Mouse (Mus musculus): ENCODE measurements around the gene Ttll8.
A peak's percentile ranks its signal among the peaks of the same experiment; 100 is the strongest.

The Ttll8 gene

GRCm38 (mm10) chr15:88882851-88883250, 71.4 kb downstream of the Ttll8 start:
- DNase-seq (ENCODE audit: extremely low read depth, low read depth): no peak

- no peak for DNase-seq (ENCODE audit: extremely low read depth, low read depth)
Observed at GRCm38 (mm10) chr15:88881253-88882044, 72.8 kb downstream of the Ttll8 start.

GRCm38 (mm10) chr15:88877021-88877400, 77.2 kb downstream of the Ttll8 start:
- DNase-seq (ENCODE audit: extremely low read depth, low read depth): no peak

GRCm38 (mm10) chr15:88876155-88877020, 77.8 kb downstream of the Ttll8 start:
- peak; percentile 35 for DNase-seq (ENCODE audit: extremely low read depth, low read depth)

GRCm38 (mm10) chr15:88875625-88876081, 78.6 kb downstream of the Ttll8 start:
- no peak for DNase-seq (ENCODE audit: extremely low read depth, low read depth)

- DNase-seq (ENCODE audit: extremely low read depth, low read depth): no peak
Observed at GRCm38 (mm10) chr15:88874477-88874876, 79.7 kb downstream of the Ttll8 start.

- no peak for DNase-seq (ENCODE audit: extremely low read depth, low read depth)
Observed at GRCm38 (mm10) chr15:88874061-88874460, 80.2 kb downstream of the Ttll8 start.

GRCm38 (mm10) chr15:88870418-88871185, 83.6 kb downstream of the Ttll8 start:
- no peak for DNase-seq (ENCODE audit: extremely low read depth, low read depth)

- DNase-seq (ENCODE audit: extremely low read depth, low read depth): no peak
Observed at GRCm38 (mm10) chr15:88868024-88868742, 86.0 kb downstream of the Ttll8 start.

- no peak for DNase-seq (ENCODE audit: extremely low read depth, low read depth)
Observed at GRCm38 (mm10) chr15:88867368-88868023, 86.7 kb downstream of the Ttll8 start.

GRCm38 (mm10) chr15:88866934-88867356, 87.3 kb downstream of the Ttll8 start:
- no peak for DNase-seq (ENCODE audit: extremely low read depth, low read depth)

- no peak for DNase-seq (ENCODE audit: extremely low read depth, low read depth)
Observed at GRCm38 (mm10) chr15:88865888-88866695, 88.1 kb downstream of the Ttll8 start.

GRCm38 (mm10) chr15:88865061-88865460, 89.2 kb downstream of the Ttll8 start:
- no peak for DNase-seq (ENCODE audit: extremely low read depth, low read depth)

GRCm38 (mm10) chr15:88864270-88865030, 89.8 kb downstream of the Ttll8 start:
- DNase-seq (ENCODE audit: extremely low read depth, low read depth): no peak

- peak; percentile 78 for DNase-seq (ENCODE audit: extremely low read depth, low read depth)
Observed at GRCm38 (mm10) chr15:88863695-88864231, 90.5 kb downstream of the Ttll8 start.

GRCm38 (mm10) chr15:88862881-88863694, 91.1 kb downstream of the Ttll8 start:
- peak; percentile 11 for DNase-seq (ENCODE audit: extremely low read depth, low read depth)

GRCm38 (mm10) chr15:88861772-88862622, 92.2 kb downstream of the Ttll8 start, which contains the start of gene Pim3:
Gene Pim3, plus strand, starts transcription at chr15:88862186.
- peak; percentile 89 for DNase-seq (ENCODE audit: extremely low read depth, low read depth)

Measured in MEL-GATA-1-ER (cell line).